Mouse (Mus musculus) heart, adult 2 months (tissue): ENCODE results near the gene Resp18. TPM values are rescaled to one million over a fixed set of nuclear protein-coding genes. Genes with fewer than 3 reads are reported as not detected.

Experiments used
- DNase-seq, 2 experiments: peaks; one replicate each; pipeline ENCODE4 v3.0.0; 2021
- H3K27ac ChIP-seq: fragments of 200-600 bp; 2 replicates; pipeline ENCODE4 v1.8.1; 2022
- H3K27me3 ChIP-seq: fragments of 200-500 bp; 2 replicates; pipeline ENCODE4 v1.6.1; 2012; ENCODE audit warnings: mild to moderate bottlenecking, low read length, inconsistent platforms, mixed read lengths; ENCODE audit not compliant: control insufficient read depth, insufficient read depth
- H3K36me3 ChIP-seq: fragments of 200-500 bp; 2 replicates; pipeline ENCODE4 v1.6.1; 2012; ENCODE audit warnings: low read length, inconsistent platforms; ENCODE audit not compliant: control insufficient read depth, insufficient read depth
- H3K4me1 ChIP-seq: fragments of 200-500 bp; 2 replicates; pipeline ENCODE4 v1.6.1; 2011; ENCODE audit warnings: low read length; ENCODE audit not compliant: control insufficient read depth, insufficient read depth
- H3K4me3 ChIP-seq: fragments of 200-600 bp; 2 replicates; pipeline ENCODE4 v1.8.1; 2022
- H3K79me2 ChIP-seq: fragments of 200-500 bp; replicated peaks from 2 replicates; pipeline ENCODE4 v1.6.1; 2012; ENCODE audit warnings: mild to moderate bottlenecking, inconsistent platforms, low read length, moderate library complexity, mixed read lengths; ENCODE audit not compliant: control insufficient read depth, insufficient read depth
- H3K9ac ChIP-seq: fragments of 200-500 bp; 2 replicates; pipeline ENCODE4 v1.6.1; 2012; ENCODE audit warnings: low read depth, mild to moderate bottlenecking, control low read depth, inconsistent platforms, low read length, mixed read lengths
- CTCF ChIP-seq: fragments of 200-600 bp; IDR thresholded peaks from 2 replicates; pipeline ENCODE4 v1.8.1; 2022; ENCODE audit warnings: antibody characterized with exemption, mild to moderate bottlenecking, moderate library complexity
- EP300 ChIP-seq: fragments of 200-500 bp; IDR thresholded peaks from 2 replicates; pipeline ENCODE4 v1.6.1; 2011; ENCODE audit warnings: low read depth, low read length, control low read depth; ENCODE audit not compliant: insufficient read depth
- POLR2A ChIP-seq: fragments of 200-500 bp; IDR thresholded peaks from 2 replicates; pipeline ENCODE4 v1.6.1; 2011; ENCODE audit warnings: mild to moderate bottlenecking, low read depth, low read length, control low read depth; ENCODE audit not compliant: insufficient read depth
- WGBS: fragments of 180-500 bp; shearing (Covaris S2); methylation state at CpG from one replicate; pipeline ENCODE4 v1.1.7; 2018; 5-methylcytosine and 5-hydroxymethylcytosine counted together
- intact Hi-C: fragments of 180-260 bp; cut with DNase I; formaldehyde crosslinking; loops from one replicate; pipeline ENCODE4 v1.15.1; 2025
- polyA plus RNA-seq: library from polyadenylated mRNA; depleted of rRNA; stranded (reverse); fragments of >200 nt; gene quantifications from 2 replicates; pipeline ENCODE4 v1.2.3, GENCODE M21; 2012
- total RNA-seq, 2 experiments: library from RNA; stranded (reverse); gene quantifications; 2 replicates each; pipeline ENCODE4 v1.2.3; 2021

Resp18 gene
- total and polyA plus RNA-seq, 3 experiments, result 0.39 TPM; not detected in 2

- no peak overlapping the region for H3K27ac ChIP-seq
- no peaks in the 10 kb centered on the region for H3K36me3 ChIP-seq
- no peaks in the 10 kb centered on the region for H3K79me2 ChIP-seq
- 60% methylated on average over 5 of the region's 5 CpGs for WGBS
- no peak overlapping the region for H3K4me3 ChIP-seq
- TF ChIP-seq CTCF (no peak), EP300 (no peak), POLR2A (no peak)
- DNase-seq, result no peak
- H3K4me1 ChIP-seq, result peaks cover 2% of the 10 kb centered on the region; the same call in 1 of the 2 replicates
- intact Hi-C loops, result no loop called here
- no peaks in the 10 kb centered on the region for H3K27me3 ChIP-seq
- no peak overlapping the region for H3K9ac ChIP-seq
These were observed 15.1 kb upstream of the Resp18 start for GRCm38 (mm10) chr1:75293331-75293701.

DNA sequence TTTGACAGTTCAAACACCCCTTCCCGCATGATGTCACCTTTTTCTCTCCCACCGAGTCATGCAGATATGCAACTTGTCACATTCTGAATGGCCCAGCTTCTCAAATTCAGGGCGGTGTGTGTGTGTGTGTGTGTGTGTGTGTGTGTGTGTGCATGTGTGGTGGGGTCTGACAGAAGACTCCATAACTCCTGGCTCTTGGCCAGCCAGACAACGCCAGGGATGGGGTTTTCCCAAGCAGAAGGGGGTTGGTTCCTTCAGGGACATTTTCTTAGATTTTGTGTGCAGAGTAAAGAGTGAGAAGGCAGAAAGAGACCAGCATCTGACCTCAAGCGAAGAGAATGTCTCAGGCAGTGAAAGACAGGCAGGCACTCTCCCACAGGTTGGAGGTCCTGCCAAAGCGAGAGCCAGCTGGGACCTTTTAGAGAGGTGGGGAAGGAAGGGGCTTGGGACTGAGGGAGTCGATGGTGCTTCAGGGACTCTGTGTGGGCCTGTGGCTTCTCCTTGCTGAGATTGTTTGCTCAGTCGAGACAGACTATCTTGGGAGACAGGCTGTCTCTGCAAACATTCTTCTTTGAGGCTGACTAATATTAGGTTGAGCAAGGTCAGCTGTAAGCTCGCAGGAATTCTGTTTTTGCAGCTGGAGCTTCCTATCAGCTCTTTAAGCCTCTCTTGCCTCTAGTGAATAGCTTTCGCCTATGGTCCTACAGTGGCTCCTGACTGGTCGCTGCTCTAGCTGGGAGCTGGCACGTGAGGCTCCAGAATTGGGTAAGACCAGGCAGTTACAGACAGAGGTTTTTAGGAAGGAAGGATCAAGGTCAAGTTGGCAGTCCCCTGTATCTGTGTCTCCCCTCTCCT lies 14.5 kb upstream of the Resp18 start:
- WGBS, result 25% methylated on average over 12 of the region's 12 CpGs
- Histone ChIP-seq H3K79me2 (no peaks in the 10 kb centered on the region), H3K9ac (no peak overlapping the region), H3K4me1 (peaks cover 2% of the 10 kb centered on the region; the same call in 1 of the 2 replicates), H3K27me3 (no peaks in the 10 kb centered on the region), H3K4me3 (no peak overlapping the region), H3K27ac (no peak overlapping the region), H3K36me3 (no peaks in the 10 kb centered on the region)
- intact Hi-C loops, result no loop called here
- TF ChIP-seq POLR2A (no peak), CTCF (no peak), EP300 (no peak)
- DNase-seq, result peak; percentile 9 to 29

DNA sequence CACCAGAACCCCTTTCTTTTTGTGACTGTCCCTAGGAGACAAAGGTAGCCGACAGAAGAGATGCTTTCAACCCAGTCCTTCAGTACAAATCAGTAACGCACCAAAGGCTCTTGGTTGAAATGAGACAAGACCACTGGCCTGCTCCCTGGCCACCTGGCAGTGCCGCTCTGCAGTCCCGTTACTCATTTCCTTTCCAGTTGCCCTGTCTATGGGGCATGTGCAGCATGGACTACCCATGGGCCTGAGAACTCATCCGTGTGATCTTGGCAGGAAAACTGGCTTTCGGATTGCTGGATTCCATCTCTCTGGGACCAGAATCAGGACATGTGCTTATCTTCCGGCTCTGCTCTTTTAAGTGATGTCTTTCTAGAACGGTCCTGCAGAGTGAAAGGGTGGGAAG lies 13.1 kb upstream of the Resp18 start:
- Histone ChIP-seq H3K27ac (no peak overlapping the region), H3K4me3 (no peak overlapping the region), H3K9ac (no peak overlapping the region), H3K4me1 (peaks cover 2% of the 10 kb centered on the region; the same call in 1 of the 2 replicates), H3K36me3 (no peaks in the 10 kb centered on the region), H3K79me2 (no peaks in the 10 kb centered on the region), H3K27me3 (no peaks in the 10 kb centered on the region)
- no peak for DNase-seq
- no peak for TF ChIP-seq EP300
- intact Hi-C loops, result no loop called here
- WGBS, result 76% methylated on average over 8 of the region's 8 CpGs

DNA sequence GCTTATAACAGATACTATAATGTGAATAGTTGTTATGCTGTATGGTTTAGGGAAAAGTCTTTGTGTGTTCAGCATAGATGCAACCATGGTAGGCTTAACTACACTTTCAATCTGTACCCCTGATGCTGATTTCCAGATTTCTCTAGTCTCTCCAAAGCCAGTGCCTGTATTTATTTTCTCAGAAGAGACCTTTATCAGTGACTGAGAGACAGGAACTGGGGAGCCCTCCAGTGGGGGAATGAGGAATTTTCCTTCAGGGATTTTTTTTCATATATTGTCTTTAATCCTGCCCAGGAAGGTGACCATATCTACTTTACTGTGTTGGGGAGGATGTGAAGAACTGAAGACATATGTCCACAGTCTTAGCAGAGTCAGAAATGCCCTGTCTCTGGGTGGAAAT lies 12.4 kb upstream of the Resp18 start:
- no peak for DNase-seq
- Histone ChIP-seq H3K4me1 (peaks cover 2% of the 10 kb centered on the region; the same call in 1 of the 2 replicates), H3K4me3 (no peak overlapping the region), H3K27me3 (no peaks in the 10 kb centered on the region), H3K36me3 (no peaks in the 10 kb centered on the region), H3K27ac (no peak overlapping the region), H3K9ac (no peak overlapping the region), H3K79me2 (no peaks in the 10 kb centered on the region)
- TF ChIP-seq EP300 (no peak), CTCF (peak; percentile 70)
- intact Hi-C loops, result no loop called here

DNA sequence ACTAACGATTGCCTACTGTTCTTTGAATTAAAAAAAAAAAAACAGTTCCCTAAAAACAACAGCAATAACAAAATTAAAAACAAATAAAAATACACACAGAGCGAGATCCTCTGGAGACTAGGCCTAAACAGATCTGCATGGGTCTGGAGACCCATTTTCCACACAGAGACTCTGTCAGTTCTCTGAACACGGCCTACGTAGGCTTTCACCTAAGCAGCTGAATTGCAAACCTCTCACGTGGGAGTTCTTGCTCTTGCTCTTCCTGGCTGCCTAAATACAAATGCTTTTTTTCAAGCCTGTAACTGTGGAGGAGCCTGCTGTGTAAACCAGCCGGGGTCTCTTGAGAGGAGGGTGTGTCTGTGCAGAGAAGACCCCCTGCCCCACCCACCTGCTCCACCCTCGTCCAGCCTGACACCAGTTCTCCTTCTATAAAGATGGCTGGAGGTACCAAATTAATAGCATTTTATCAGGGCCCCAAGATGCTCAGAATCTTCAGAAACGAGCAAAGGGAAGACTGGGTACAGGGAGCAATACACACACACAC lies 11.7 kb upstream of the Resp18 start:
- Histone ChIP-seq H3K36me3 (no peaks in the 10 kb centered on the region), H3K9ac (no peak overlapping the region), H3K27me3 (no peaks in the 10 kb centered on the region), H3K27ac (no peak overlapping the region), H3K79me2 (no peaks in the 10 kb centered on the region), H3K4me1 (peaks cover 2% of the 10 kb centered on the region; the same call in 1 of the 2 replicates), H3K4me3 (no peak overlapping the region)
- no peak for DNase-seq
- TF ChIP-seq POLR2A (no peak), CTCF (no peak), EP300 (no peak)
- 64% methylated on average over 8 of the region's 8 CpGs for WGBS
- intact Hi-C loops, result no loop called here

GRCm38 (mm10) chr1:75289376-75289775 lies 11.2 kb upstream of the Resp18 start:
- peak; percentile 30 to 40 for DNase-seq
- H3K9ac ChIP-seq, result no peak overlapping the region
- no peaks in the 10 kb centered on the region for H3K27me3 ChIP-seq
- TF ChIP-seq POLR2A, result no peak
- TF ChIP-seq CTCF, result no peak
- H3K4me1 ChIP-seq, result peaks cover 2% of the 10 kb centered on the region; the same call in 1 of the 2 replicates
- WGBS, result 17% methylated on average over 7 of the region's 7 CpGs
- H3K4me3 ChIP-seq, result no peak overlapping the region
- no peaks in the 10 kb centered on the region for H3K79me2 ChIP-seq
- no peak overlapping the region for H3K27ac ChIP-seq
- intact Hi-C loops, result no loop called here
- H3K36me3 ChIP-seq, result no peaks in the 10 kb centered on the region
